Mouse (Mus musculus): ENCODE results near the gene Atp9a. TPM values are rescaled to one million over a fixed set of nuclear protein-coding genes. Genes with fewer than 3 reads are reported as not detected.

The Atp9a gene
- polyA plus RNA-seq, 1 experiment from 2014 or later: 22.6 TPM

- Histone ChIP-seq H3K4me3 (replicated peaks) (no peak overlapping the region), H3K4me1 (0 out of 2 replicates have a peak, but pooled peaks cover 7% of the 10 kb centered on the region), H3K36me3 (no peaks in the 10 kb centered on the region), H3K4me2 (no peak overlapping the region), H3K27ac (no peak overlapping the region), H3K27me3 (replicated peaks) (no peaks in the 10 kb centered on the region), H3K9ac (no peak overlapping the region), H3K9me3 (no peaks in the 10 kb centered on the region)
- WGBS: 44% methylated on average over 11 of the region's 11 CpGs
- ATAC-seq (ENCODE audit: insufficient read depth, low FRiP score, low read depth): peak; percentile 31; the same call in 1 of the 2 replicates
Measured at GRCm38 (mm10) chr2:168734023-168734422, 8.2 kb downstream of the Atp9a start.

GRCm38 (mm10) chr2:168731258-168731657 is 11.0 kb downstream of the Atp9a start:
- H3K36me3 ChIP-seq: no peaks in the 10 kb centered on the region
- 0 out of 2 replicates have a peak, but pooled peaks cover 9% of the 10 kb centered on the region for H3K4me1 ChIP-seq
- no peaks in the 10 kb centered on the region for H3K9me3 ChIP-seq
- H3K27ac ChIP-seq: no peak overlapping the region
- WGBS: 80% methylated on average over 8 of the region's 8 CpGs
- no peak for ATAC-seq (ENCODE audit: insufficient read depth, low FRiP score, low read depth)
- no peak overlapping the region for H3K4me2 ChIP-seq
- no peak overlapping the region for H3K4me3 ChIP-seq (replicated peaks)
- no peaks in the 10 kb centered on the region for H3K27me3 ChIP-seq (replicated peaks)
- no peak overlapping the region for H3K9ac ChIP-seq

- Histone ChIP-seq H3K4me1 (0 out of 2 replicates have a peak, but pooled peaks cover 12% of the 10 kb centered on the region), H3K27ac (no peak overlapping the region), H3K27me3 (replicated peaks) (no peaks in the 10 kb centered on the region), H3K9ac (no peak overlapping the region), H3K4me3 (replicated peaks) (no peak overlapping the region), H3K4me2 (no peak overlapping the region), H3K36me3 (no peaks in the 10 kb centered on the region), H3K9me3 (no peaks in the 10 kb centered on the region)
- 77% methylated on average over 12 of the region's 12 CpGs for WGBS
- no peak for ATAC-seq (ENCODE audit: insufficient read depth, low FRiP score, low read depth)
Measured at GRCm38 (mm10) chr2:168729736-168730135, 12.5 kb downstream of the Atp9a start.

- H3K9me3 ChIP-seq: no peaks in the 10 kb centered on the region
- H3K27ac ChIP-seq: no peak overlapping the region
- no peak overlapping the region for H3K4me3 ChIP-seq (replicated peaks)
- H3K9ac ChIP-seq: no peak overlapping the region
- ATAC-seq (ENCODE audit: insufficient read depth, low FRiP score, low read depth): no peak
- H3K36me3 ChIP-seq: no peaks in the 10 kb centered on the region
- no peaks in the 10 kb centered on the region for H3K27me3 ChIP-seq (replicated peaks)
- no peak overlapping the region for H3K4me2 ChIP-seq
- 0 out of 2 replicates have a peak, but pooled peaks cover 7% of the 10 kb centered on the region for H3K4me1 ChIP-seq
- 55% methylated on average over 12 of the region's 12 CpGs for WGBS
Measured at GRCm38 (mm10) chr2:168728045-168728444, 14.2 kb downstream of the Atp9a start.

- 0 out of 2 replicates have a peak, but pooled peaks cover 7% of the 10 kb centered on the region for H3K4me1 ChIP-seq
- 28% methylated on average over 6 of the region's 6 CpGs for WGBS
Measured at GRCm38 (mm10) chr2:168726007-168726406, 16.2 kb downstream of the Atp9a start.

GRCm38 (mm10) chr2:168721313-168721712 is 20.9 kb downstream of the Atp9a start:
- Histone ChIP-seq H3K9me3 (no peaks in the 10 kb centered on the region), H3K36me3 (no peaks in the 10 kb centered on the region), H3K27me3 (replicated peaks) (no peaks in the 10 kb centered on the region), H3K27ac (no peak overlapping the region), H3K4me3 (replicated peaks) (no peak overlapping the region), H3K9ac (no peak overlapping the region), H3K4me2 (no peak overlapping the region), H3K4me1 (0 out of 2 replicates have a peak, but pooled peaks cover 3% of the 10 kb centered on the region)
- peak; percentile 33; the same call in 1 of the 2 replicates for ATAC-seq (ENCODE audit: insufficient read depth, low FRiP score, low read depth)
- 74% methylated on average over 14 of the region's 14 CpGs for WGBS

More at GRCm38 (mm10) chr2:168726007-168726406, 16.2 kb downstream of the Atp9a start:
- Histone ChIP-seq H3K9ac (no peak overlapping the region), H3K27me3 (replicated peaks) (no peaks in the 10 kb centered on the region), H3K36me3 (no peaks in the 10 kb centered on the region), H3K4me3 (replicated peaks) (no peak overlapping the region), H3K9me3 (no peaks in the 10 kb centered on the region), H3K4me2 (no peak overlapping the region), H3K27ac (no peak overlapping the region)
- peak; percentile 84 for ATAC-seq (ENCODE audit: insufficient read depth, low FRiP score, low read depth)

- no peak overlapping the region for H3K4me2 ChIP-seq
- H3K36me3 ChIP-seq: no peaks in the 10 kb centered on the region
- H3K27me3 ChIP-seq (replicated peaks): no peaks in the 10 kb centered on the region
- no peak for ATAC-seq (ENCODE audit: insufficient read depth, low FRiP score, low read depth)
- 66% methylated on average over 4 of the region's 4 CpGs for WGBS
- no peaks in the 10 kb centered on the region for H3K4me1 ChIP-seq
- no peak overlapping the region for H3K9ac ChIP-seq
- H3K9me3 ChIP-seq: no peaks in the 10 kb centered on the region
- H3K27ac ChIP-seq: no peak overlapping the region
- no peak overlapping the region for H3K4me3 ChIP-seq (replicated peaks)
Measured at GRCm38 (mm10) chr2:168719742-168720141, 22.5 kb downstream of the Atp9a start.

- 60% methylated on average over 10 of the region's 10 CpGs for WGBS
- no peak overlapping the region for H3K4me2 ChIP-seq
- ATAC-seq (ENCODE audit: insufficient read depth, low FRiP score, low read depth): peak; percentile 18; the same call in 1 of the 2 replicates
Measured at GRCm38 (mm10) chr2:168718735-168719134, 23.5 kb downstream of the Atp9a start.

GRCm38 (mm10) chr2:168718267-168718666 is 23.9 kb downstream of the Atp9a start:
- Histone ChIP-seq H3K9me3 (no peaks in the 10 kb centered on the region), H3K36me3 (no peaks in the 10 kb centered on the region), H3K4me2 (no peak overlapping the region), H3K27ac (no peak overlapping the region), H3K4me1 (no peaks in the 10 kb centered on the region), H3K27me3 (replicated peaks) (no peaks in the 10 kb centered on the region), H3K9ac (no peak overlapping the region), H3K4me3 (replicated peaks) (no peak overlapping the region)
- WGBS: 25% methylated on average over 2 of the region's 2 CpGs
- no peak for ATAC-seq (ENCODE audit: insufficient read depth, low FRiP score, low read depth)

More at GRCm38 (mm10) chr2:168718735-168719134, 23.5 kb downstream of the Atp9a start:
- Histone ChIP-seq H3K9me3 (no peaks in the 10 kb centered on the region), H3K27me3 (replicated peaks) (no peaks in the 10 kb centered on the region), H3K36me3 (no peaks in the 10 kb centered on the region), H3K4me3 (replicated peaks) (no peak overlapping the region), H3K4me1 (no peaks in the 10 kb centered on the region), H3K27ac (no peak overlapping the region), H3K9ac (no peak overlapping the region)

GRCm38 (mm10) chr2:168712199-168713176 is 29.7 kb downstream of the Atp9a start:
- Histone ChIP-seq H3K36me3 (no peaks in the 10 kb centered on the region), H3K27me3 (replicated peaks) (no peaks in the 10 kb centered on the region), H3K4me3 (replicated peaks) (no peak overlapping the region), H3K4me2 (no peak overlapping the region), H3K9ac (no peak overlapping the region), H3K9me3 (no peaks in the 10 kb centered on the region), H3K27ac (no peak overlapping the region), H3K4me1 (no peaks in the 10 kb centered on the region)
- ATAC-seq (ENCODE audit: insufficient read depth, low FRiP score, low read depth): no peak
- 81% methylated on average over 20 of the region's 20 CpGs for WGBS

- no peaks in the 10 kb centered on the region for H3K9me3 ChIP-seq
- H3K9ac ChIP-seq: no peak overlapping the region
- no peak for ATAC-seq (ENCODE audit: insufficient read depth, low FRiP score, low read depth)
- 70% methylated on average over 3 of the region's 3 CpGs for WGBS
- H3K27me3 ChIP-seq (replicated peaks): no peaks in the 10 kb centered on the region
- no peak overlapping the region for H3K27ac ChIP-seq
- 0 out of 2 replicates have a peak, but pooled peaks cover 5% of the 10 kb centered on the region for H3K36me3 ChIP-seq
- H3K4me3 ChIP-seq (replicated peaks): no peak overlapping the region
- no peaks in the 10 kb centered on the region for H3K4me1 ChIP-seq
- no peak overlapping the region for H3K4me2 ChIP-seq
Measured at GRCm38 (mm10) chr2:168710979-168711378, 31.2 kb downstream of the Atp9a start.

- H3K4me2 ChIP-seq: no peak overlapping the region
- no peak overlapping the region for H3K4me3 ChIP-seq (replicated peaks)
- no peak overlapping the region for H3K27ac ChIP-seq
- H3K9me3 ChIP-seq: no peaks in the 10 kb centered on the region
- no peak for ATAC-seq (ENCODE audit: insufficient read depth, low FRiP score, low read depth)
- no peaks in the 10 kb centered on the region for H3K27me3 ChIP-seq (replicated peaks)
- H3K9ac ChIP-seq: no peak overlapping the region
- 0 out of 2 replicates have a peak, but pooled peaks cover 5% of the 10 kb centered on the region for H3K36me3 ChIP-seq
- no peaks in the 10 kb centered on the region for H3K4me1 ChIP-seq
- WGBS: 47% methylated on average over 9 of the region's 9 CpGs
Measured at GRCm38 (mm10) chr2:168707766-168708165, 34.4 kb downstream of the Atp9a start.

Data from stomach, embryonic 15.5 days (tissue).